Mouse (Mus musculus): ENCODE data around the gene Npas2.
A peak's percentile ranks its signal among the peaks of the same experiment; 100 is the strongest.

Gene Npas2

DNA sequence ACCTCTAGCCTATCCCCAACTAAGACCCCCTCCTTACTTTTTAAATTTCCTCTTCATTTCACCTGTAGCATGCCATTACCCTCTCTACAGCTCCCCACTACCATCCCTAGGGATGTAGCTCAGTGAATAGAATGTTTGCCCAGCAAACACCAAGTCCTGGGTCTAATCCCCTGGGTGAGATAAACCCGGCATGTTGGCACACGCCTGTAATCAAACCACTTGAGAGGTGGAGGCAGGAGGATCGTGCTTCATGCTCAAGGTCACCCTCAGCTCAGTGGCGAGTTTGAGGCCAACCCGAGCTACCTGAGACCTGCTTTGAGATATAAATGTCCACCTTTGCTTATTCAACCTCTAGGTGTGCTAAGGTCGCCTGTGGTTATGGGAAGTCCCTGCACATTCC is 19.5 kb downstream of the Npas2 start:
- no peak for DNase-seq (ENCODE audit: low spot score in 2 of 2)

- no peak for DNase-seq (ENCODE audit: low spot score in 2 of 2)
Observed at GRCm38 (mm10) chr1:39217584-39217983, 24.1 kb downstream of the Npas2 start.

GRCm38 (mm10) chr1:39228401-39228800 is 34.9 kb downstream of the Npas2 start:
- no peak for DNase-seq (ENCODE audit: low spot score in 2 of 2)

DNA sequence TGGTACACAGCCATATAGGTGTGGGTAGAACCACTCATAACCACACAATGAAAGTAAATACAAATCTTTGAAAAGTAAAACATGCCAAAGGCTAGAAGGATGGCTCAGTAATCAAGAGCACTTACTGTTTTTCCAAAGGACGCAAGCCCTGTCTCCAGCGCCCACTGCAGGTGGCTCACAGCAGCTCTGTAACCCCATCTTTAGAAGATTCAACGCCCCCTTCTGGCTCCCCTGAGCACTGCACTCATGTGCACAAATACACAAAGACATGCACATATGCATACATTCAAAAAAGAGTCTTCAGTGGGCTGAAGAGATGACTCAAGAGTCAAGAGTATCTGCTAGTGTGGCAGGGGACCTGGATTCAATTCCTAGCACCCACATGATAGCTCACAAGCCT is 36.5 kb downstream of the Npas2 start:
- no peak for DNase-seq (ENCODE audit: low spot score in 2 of 2)

GRCm38 (mm10) chr1:39234815-39235449 is 41.4 kb downstream of the Npas2 start:
- no peak for DNase-seq (ENCODE audit: low spot score in 2 of 2)

GRCm38 (mm10) chr1:39237503-39238255 is 44.1 kb downstream of the Npas2 start:
- no peak for DNase-seq (ENCODE audit: low spot score in 2 of 2)

DNA sequence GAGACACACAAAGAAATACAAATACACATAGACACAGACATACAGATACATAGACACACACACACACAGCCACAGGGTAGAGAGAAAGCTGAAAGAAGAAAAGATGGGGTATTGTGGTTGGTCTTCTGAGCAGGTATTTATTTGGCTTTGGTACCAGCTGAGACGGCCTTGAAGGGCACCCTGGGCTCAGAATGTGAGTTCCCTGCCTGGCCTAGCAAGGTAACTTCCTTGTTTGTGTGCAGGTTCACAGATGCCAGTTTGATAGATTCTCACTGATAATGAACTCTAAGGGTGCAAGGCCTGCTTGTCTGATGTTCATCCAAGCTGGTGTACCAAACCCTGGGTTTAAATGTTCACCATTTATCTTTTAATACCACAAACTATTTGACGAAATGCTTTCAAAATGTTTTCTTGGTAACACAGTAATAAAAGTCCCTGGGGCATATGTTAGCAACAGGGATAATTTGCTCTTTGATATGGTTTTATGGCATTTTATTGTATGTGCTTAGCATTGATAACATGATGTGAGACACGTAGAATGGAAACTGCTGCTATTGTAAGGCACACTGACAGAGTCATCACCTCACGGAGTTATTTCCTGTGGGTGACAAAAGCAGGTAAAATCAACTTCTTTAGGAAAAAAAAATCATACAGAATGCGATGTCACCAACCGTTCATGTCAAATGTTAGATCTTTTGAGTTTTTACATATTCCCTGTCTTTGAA is 47.5 kb downstream of the Npas2 start:
- DNase-seq (ENCODE audit: low spot score in 2 of 2) = no peak

- no peak for DNase-seq (ENCODE audit: low spot score in 2 of 2)
Observed at GRCm38 (mm10) chr1:39244726-39245125, 51.2 kb downstream of the Npas2 start.

- DNase-seq (ENCODE audit: low spot score in 2 of 2) = no peak
Observed at GRCm38 (mm10) chr1:39251679-39252078, 58.1 kb downstream of the Npas2 start.

DNA sequence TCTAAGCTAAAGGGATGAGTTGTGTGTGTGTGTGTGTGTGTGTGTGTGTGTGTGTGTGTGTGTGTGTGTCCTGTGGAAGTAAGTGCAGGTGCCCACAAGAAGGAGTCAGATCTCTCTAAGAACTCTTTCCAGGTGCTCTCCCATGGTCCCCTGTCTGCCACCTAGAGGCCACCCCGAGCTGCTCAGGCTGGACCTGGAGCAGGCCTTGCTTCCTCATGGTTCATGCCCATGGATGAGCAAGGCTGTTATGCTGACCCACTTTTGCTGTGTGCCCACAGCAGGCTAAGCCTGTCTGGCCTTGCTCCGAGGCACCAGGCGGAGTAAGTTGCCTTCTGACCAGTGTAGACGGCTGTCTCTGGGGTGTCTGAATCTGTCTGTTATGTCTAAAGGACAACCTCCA is 60.2 kb downstream of the Npas2 start:
- no peak for DNase-seq (ENCODE audit: low spot score in 2 of 2)

DNA sequence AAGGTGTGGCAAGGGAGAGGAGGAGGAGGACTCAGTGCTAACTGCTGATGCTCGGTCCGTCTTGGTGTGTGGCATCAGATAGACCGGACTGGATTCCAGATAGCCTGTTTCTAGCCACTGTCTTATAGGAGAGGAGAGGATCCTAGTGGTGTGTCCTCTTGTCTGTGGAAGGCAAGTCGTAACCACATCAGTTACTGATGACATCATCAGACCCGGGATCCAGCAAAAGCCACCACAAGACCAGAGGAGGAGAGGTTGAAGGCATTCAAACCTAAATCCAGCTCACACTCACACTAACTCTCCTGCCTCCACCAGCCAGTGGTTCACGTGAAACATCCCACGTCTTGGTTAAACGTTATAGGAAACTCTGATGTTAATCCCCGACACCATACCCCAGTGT is 62.5 kb downstream of the Npas2 start:
- DNase-seq (ENCODE audit: low spot score in 2 of 2) = no peak

DNA sequence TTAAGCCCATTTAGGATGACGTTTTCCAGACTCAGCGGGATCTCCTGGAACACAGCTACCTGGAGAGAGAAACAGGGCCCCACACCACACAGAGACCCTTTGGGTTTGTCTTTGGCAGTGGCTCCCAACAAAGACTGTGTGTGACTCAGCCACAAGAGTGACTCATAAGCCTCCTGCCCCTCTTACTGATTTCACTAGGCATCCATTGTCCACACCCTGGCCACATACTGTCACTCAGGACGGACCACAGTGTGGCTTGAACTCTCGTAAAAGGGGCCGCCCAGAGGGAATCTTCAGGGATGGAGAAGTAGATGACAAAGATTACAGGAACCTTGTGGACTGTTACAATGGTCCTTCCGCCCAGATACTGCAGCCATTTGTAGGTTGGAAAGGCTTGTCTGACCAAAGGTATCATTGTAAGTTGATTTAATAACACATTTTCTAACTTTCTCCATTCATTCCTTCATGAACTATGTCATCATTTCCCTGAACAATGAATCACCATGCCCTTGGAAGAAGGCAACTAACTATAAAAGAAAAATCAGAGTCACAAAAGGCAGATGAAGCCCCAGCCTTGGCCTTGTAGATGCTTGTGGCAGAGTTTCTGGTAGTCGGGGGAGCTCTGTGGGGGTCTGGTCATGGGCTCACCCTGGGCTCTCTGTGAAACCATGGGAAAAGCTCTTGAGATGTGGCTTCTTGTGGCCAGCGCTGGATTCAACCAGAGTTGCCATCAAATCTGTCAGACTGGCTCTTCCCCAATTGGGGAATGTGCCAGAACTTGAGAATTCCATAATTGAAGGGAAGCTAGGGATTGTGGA is 63.2 kb downstream of the Npas2 start:
- no peak for DNase-seq (ENCODE audit: low spot score in 2 of 2)

- DNase-seq (ENCODE audit: low spot score in 2 of 2) = no peak
Observed at GRCm38 (mm10) chr1:39257331-39257594, 63.7 kb downstream of the Npas2 start.

GRCm38 (mm10) chr1:39259668-39260067 is 66.1 kb downstream of the Npas2 start:
- DNase-seq (ENCODE audit: low spot score in 2 of 2) = no peak

GRCm38 (mm10) chr1:39260183-39260978 is 66.8 kb downstream of the Npas2 start:
- no peak for DNase-seq (ENCODE audit: low spot score in 2 of 2)

GRCm38 (mm10) chr1:39266843-39267512 is 73.4 kb downstream of the Npas2 start:
- DNase-seq (ENCODE audit: low spot score in 2 of 2) = no peak

DNA sequence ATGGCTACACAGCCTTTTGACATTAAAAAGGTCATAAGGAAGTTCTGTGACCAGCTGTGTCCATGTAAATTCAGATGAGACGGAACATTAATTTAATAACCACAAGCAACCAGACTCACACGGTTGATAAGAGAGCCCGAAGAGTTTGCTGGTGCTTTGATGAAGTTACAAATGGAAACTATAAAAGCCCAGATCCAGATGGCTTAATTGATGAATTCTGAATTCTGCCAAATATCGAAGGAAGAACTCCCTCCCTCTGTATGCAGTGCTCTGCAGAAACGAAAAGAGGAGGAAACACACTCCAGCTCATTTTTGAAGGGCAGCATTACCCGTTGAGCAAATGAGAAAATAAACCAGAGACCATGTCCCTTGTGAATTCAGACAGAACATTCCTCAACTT is 79.4 kb downstream of the Npas2 start:
- no peak for DNase-seq (ENCODE audit: low spot score in 2 of 2)

DNA sequence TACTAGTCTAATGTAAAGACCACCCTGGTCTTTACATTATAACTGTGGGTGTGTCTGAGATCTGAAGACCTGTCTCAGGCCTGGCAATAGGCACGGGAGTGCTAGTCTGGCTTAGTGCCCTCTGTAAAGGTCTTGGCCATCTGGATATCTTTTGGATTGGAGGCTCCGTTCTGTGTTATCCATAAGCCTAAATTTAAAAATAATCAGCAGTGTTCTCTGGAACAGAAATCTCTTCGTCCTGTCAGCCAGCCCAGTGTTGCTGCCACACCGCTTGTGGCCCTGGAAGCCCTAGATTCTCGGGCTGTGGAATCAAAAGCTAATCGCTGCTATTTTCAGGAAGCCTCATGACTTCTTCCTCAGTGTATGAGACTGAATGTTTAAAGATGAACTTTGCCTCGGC is 86.9 kb downstream of the Npas2 start:
- no peak for DNase-seq (ENCODE audit: low spot score in 2 of 2)

GRCm38 (mm10) chr1:39280989-39281875 is 87.7 kb downstream of the Npas2 start:
- peak in 1 of 2 experiments; percentile 6 for DNase-seq (ENCODE audit: low spot score in 2 of 2)

- DNase-seq (ENCODE audit: low spot score in 2 of 2) = no peak
Observed at GRCm38 (mm10) chr1:39281888-39282287, 88.4 kb downstream of the Npas2 start.
